ENCODE assay signal across 12 mouse cellular contexts in the genomic region with DNA sequence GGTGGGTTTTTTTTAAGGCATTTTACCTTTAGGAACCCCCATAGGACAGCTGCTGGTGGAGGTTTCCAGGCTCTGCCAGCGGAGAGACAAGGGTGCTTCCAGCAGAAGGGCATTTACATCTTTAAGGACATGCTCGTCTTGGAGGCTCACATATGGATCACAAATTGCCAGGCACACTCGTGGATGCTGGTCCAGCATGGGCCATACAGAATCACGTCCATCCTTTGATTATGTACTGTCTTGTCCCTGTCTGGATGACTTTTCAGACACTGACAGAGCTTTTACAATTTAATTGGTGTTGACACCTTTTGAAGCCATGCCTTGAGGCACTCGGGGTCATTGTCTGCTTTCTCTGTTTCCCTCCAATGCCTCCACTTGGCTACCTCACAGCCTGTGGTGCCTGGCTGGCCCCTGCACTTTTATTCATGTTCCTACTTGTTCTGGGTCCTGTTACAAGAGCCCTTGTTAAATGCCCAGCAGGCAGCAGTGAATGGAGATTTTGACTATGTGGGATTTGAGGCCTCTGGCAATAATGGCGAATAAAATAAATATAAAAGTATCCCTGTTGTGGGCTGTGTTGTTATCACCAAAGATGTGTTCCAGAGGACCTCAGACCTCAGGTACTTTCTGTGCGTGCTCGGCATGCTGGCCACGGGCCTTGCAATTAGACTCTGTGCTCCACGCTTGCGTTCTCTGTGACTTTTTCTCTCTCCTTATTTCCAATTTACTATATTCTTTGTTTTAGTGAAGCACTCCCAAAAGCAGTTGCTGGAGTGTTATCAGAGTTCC.
"Had no signal": no experiment of that assay in that cellular context is flagged by ENCODE, and none has a peak within 500 bp of the region (broad histone marks: within the 10 kb centered on the region; RNA-seq: fewer than 3 reads in every experiment).

No protein-coding gene starts in this region.

- H3K4me3 ChIP-seq: left cerebral cortex, adult 2 months; limb, embryonic 10.5 days; liver, embryonic 15.5 days had no signal

- H3K27me3 ChIP-seq: liver, embryonic 15.5 days had no signal

- H3K9ac ChIP-seq: liver, embryonic 15.5 days had no signal

- H3K36me3 ChIP-seq: limb, embryonic 10.5 days; liver, embryonic 15.5 days had no signal

- H3K4me1 ChIP-seq: liver, embryonic 15.5 days had no signal

- H3K9me3 ChIP-seq: limb, embryonic 10.5 days; liver, embryonic 15.5 days had no signal

- H3K27ac ChIP-seq: left cerebral cortex, adult 2 months; limb, embryonic 10.5 days; liver, embryonic 15.5 days had no signal

- H3K4me2 ChIP-seq: liver, embryonic 11.5 days; liver, embryonic 15.5 days had no signal

- ATAC-seq: intestine, postnatal 0 days; lung, postnatal 0 days had no signal

- DNase-seq: kidney, adult 8-10 months; kidney, postnatal 25 days; lung, adult 2 months; lung, postnatal 36 days; thymus, adult 18-20 months; thymus, postnatal 14 days had no signal
